Mouse (Mus musculus) cortical plate, adult 2 months (tissue): ENCODE data around the gene Tvp23a.

Source experiments
- CTCF ChIP-seq: fragments of 200-500 bp; IDR thresholded peaks from 2 replicates; pipeline ENCODE4 v1.5.1; 2011; ENCODE audit warnings: mild to moderate bottlenecking, control low read depth, low read length; ENCODE audit not compliant: insufficient read depth; ENCODE audit errors: extremely low read depth
- POLR2A ChIP-seq: fragments of 200-500 bp; IDR thresholded peaks from 2 replicates; pipeline ENCODE4 v1.6.1; 2011; ENCODE audit warnings: mild to moderate bottlenecking, low read length, control low read depth; ENCODE audit not compliant: insufficient read depth; ENCODE audit errors: extremely low read depth

DNA sequence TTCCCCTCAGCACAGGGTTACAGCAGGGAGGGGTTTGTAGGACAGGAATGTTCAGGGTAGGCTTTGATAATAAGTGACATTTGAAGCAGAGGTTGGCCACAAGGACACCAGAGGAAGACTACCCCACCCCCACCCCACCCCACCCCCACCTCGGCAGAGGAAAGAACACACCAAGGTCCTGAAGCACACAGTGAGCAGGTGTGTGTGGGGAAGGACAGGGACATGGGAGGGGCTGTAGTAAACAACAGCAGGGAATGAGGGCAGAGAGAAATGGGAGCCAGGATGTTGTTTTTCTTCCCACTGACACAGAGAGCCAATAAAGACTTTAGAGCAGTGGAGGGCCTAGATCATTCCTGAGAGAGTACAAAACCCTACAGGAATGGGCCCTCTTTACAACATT is 69.9 kb downstream of the Tvp23a start:
- TF ChIP-seq POLR2A (no peak), CTCF (no peak)
